Mouse (Mus musculus) colon, adult 2 months (tissue): ENCODE results near the gene Taar7f. TPM values are rescaled to one million over a fixed set of nuclear protein-coding genes. Genes with fewer than 3 reads are reported as not detected.

Source experiments
- polyA plus RNA-seq: library from polyadenylated mRNA; depleted of rRNA; stranded (reverse); fragments of >200 nt; gene quantifications from 2 replicates; pipeline ENCODE4 v1.2.3, GENCODE M21; 2012; rRNA removed

Gene Taar7f
- not detected in 2 replicates for polyA plus RNA-seq

DNA sequence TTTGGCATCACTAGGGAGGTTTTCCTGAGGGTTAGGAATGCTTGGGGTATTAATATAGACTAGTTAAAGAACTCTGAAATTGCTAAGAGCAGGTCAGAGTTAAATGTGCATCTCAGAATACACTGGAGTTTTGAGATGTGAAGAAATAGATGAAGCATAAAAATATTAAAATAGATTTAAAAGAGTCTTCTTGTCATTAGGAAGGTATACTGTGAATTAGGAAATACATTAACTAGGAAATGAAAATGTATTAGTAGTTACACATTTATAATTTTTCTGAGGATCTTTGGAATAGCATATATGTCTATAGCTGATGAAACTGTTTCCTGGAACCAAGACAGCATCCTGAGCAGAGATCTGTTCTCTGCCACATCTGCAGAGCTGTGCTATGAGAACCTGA is at the start of gene Taar7f:
Gene Taar7f, plus strand, starts transcription at position 301 of the 400 bp plus-strand sequence.

DNA sequence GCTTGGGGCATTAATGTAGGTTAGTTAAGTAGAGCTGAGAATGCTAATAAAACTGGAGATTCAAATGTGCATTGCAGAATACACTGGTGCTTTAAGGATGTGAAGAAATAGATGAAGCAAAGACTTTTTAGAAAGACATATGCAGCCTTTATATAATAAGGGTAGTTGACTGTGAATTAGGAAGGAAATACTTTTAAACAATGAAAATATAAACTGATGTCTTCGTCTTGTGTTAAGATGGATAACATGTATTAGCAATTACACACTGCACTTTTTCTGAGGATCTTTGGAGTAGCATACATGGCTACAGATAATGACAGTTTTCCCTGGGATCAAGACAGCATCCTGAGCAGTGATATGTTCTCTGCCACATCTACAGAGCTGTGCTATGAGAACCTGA is 49.7 kb upstream of the Taar7f start, which contains the start of gene Taar7b:
Gene Taar7b, plus strand, starts transcription at position 301 of the 400 bp plus-strand sequence.

DNA sequence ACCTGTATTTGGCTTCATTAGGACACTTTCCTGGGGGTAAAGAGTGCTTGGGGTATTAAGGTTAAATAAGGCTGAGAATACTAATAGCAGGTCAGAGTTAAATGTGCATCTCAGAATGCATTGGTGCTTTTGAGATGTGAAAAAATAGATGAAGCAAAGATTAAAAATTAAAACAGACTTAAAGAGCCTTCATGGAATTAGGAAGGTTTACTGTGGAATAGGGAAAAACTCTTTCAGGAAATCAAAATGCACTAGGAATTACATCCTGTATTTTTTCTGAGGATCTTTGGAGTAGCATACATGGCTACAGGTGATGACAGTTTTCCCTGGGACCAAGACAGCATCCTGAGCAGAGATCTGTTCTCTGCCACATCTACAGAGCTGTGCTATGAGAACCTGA is 22.4 kb upstream of the Taar7f start, which contains the start of gene Taar7d:
Gene Taar7d, plus strand, starts transcription at position 301 of the 400 bp plus-strand sequence.

DNA sequence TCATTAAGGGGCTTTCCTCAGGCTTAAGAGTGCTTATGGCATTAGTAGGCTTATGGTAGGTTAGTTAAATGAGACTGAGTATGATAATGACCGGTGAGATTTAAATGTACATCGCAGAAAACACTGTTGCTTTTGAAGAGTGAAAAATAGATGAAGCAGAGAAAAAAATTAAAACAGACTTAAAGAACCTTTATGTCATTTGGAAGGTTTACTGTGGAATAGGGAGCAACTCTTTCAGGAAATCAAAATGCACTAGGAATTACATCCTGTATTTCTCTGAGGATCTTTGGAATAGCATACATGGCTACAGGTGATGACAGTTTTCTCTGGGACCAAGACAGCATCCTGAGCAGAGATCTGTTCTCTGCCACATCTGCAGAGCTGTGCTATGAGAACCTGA is 12.0 kb upstream of the Taar7f start, which contains the start of gene Taar7e:
Gene Taar7e, plus strand, starts transcription at position 301 of the 400 bp plus-strand sequence.

DNA sequence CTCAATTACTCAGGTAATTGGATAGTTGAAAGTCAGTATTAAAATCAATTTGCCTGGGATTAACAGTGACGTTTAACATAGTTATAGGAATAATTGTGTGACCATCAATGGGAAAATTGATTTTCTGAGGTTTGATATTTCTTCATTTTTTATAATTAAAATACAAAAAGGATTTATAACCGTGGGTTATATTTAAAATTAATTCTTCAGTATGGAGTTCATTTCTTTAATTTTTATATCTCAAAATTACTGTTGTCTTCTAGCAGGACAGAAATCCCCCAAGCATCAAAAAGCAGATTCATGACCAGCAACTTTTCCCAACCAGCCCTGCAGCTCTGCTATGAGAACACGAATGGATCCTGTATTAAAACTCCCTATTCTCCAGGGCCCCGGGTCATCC is 26.9 kb downstream of the Taar7f start, which contains the start of gene Taar8a:
Gene Taar8a, plus strand, starts transcription at position 301 of the 400 bp plus-strand sequence.

DNA sequence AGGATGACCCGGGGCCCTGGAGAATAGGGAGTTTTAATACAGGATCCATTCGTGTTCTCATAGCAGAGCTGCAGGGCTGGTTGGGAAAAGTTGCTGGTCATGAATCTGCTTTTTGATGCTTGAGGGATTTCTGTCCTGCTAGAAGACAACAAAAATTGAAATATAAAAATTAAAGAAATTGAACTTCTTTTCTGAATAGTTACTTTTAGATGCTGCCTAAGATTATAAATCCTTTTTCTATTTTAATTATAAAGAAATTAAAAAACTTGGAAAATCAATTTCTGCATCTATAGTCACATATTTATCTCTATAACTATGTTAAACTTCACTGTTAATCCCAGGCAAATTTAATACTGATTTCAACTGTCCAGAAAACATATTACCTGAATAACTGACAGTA is 42.9 kb downstream of the Taar7f start, which contains the start of gene Taar8b:
Gene Taar8b, minus strand, starts transcription at position 101 of the 400 bp plus-strand sequence.

Other genes with a start within 250 kb of the Taar7f start
- gene Vnn3, start 198.0 kb upstream of the Taar7f start, polyA plus RNA-seq, result 0.21 and 0.24 TPM in 2 replicates
- 0.87 and 2.2 TPM in 2 replicates for gene Vnn1, start 154.8 kb upstream of the Taar7f start, polyA plus RNA-seq
- not detected in 2 replicates for gene Taar1, start 129.2 kb upstream of the Taar7f start, polyA plus RNA-seq
- not detected in 2 replicates for gene Taar2, start 110.9 kb upstream of the Taar7f start, polyA plus RNA-seq
- gene Taar3, start 100.0 kb upstream of the Taar7f start, polyA plus RNA-seq, result not detected in 2 replicates
- not detected in 2 replicates for gene Taar4, start 89.0 kb upstream of the Taar7f start, polyA plus RNA-seq
- gene Taar5, start 78.8 kb upstream of the Taar7f start, polyA plus RNA-seq, result not detected in 2 replicates
- gene Taar6, start 63.9 kb upstream of the Taar7f start, polyA plus RNA-seq, result not detected in 2 replicates
- not detected in 2 replicates for gene Taar7a, start 56.0 kb upstream of the Taar7f start, polyA plus RNA-seq
- gene Taar7b, start 49.6 kb upstream of the Taar7f start, polyA plus RNA-seq, result not detected in 2 replicates
- gene Taar7d, start 22.3 kb upstream of the Taar7f start, polyA plus RNA-seq, result not detected in 2 replicates
- not detected in 2 replicates for gene Taar7e, start 11.9 kb upstream of the Taar7f start, polyA plus RNA-seq
- gene Taar8a, start 27.0 kb downstream of the Taar7f start, polyA plus RNA-seq, result not detected in 2 replicates
- gene Taar8b, start 42.8 kb downstream of the Taar7f start, polyA plus RNA-seq, result not detected in 2 replicates
- gene Taar8c, start 52.4 kb downstream of the Taar7f start, polyA plus RNA-seq, result not detected in 2 replicates
- not detected in 2 replicates for gene Taar9, start 60.0 kb downstream of the Taar7f start, polyA plus RNA-seq
- gene Stx7, start 99.8 kb downstream of the Taar7f start, polyA plus RNA-seq, result 67.1 and 88.1 TPM in 2 replicates
- gene Moxd1, start 174.0 kb downstream of the Taar7f start, polyA plus RNA-seq, result 6.7 and 10.0 TPM in 2 replicates